Mouse (Mus musculus): ENCODE measurements at regions not wholly inside any gene's neighbourhood (a gene's known extent, or its start where the extent isn't known, plus 50 kb on each side); places are given as distances from the start of the nearest gene placed in this dataset.

DNA sequence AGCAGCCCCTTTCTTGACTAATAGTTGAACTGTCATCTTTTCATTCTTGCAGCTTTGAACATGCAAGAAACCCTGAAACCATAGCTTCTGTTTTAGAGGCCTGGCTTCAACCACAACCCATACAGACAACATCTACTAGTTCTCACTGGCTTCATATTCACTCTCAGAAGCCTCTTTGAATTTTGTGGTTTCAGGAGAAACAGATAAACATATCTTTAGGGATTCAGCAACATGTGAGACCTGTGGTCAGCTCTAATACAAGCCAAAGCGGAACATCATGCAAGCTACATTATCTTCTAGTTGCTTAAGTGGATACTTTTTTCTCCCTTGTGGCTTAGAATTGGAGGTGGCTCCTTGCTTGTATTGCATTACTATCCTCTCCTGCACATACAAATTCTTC, 1138.0 kb downstream of the Tbl1xr1 start:
- Histone ChIP-seq H3K36me3 (ENCODE audit: insufficient read depth, low read length) (no peaks in the 10 kb centered on the region), H3K4me1 (replicated peaks; ENCODE audit: insufficient read depth, low read length) (no peaks in the 10 kb centered on the region), H3K27me3 (ENCODE audit: insufficient read depth, low read length) (no peaks in the 10 kb centered on the region), H3K9me3 (replicated peaks; ENCODE audit: low read length) (no peaks in the 10 kb centered on the region), H3K27ac (no peak overlapping the region), H3K9ac (ENCODE audit: low read depth, low read length) (no peak overlapping the region), H3K4me2 (ENCODE audit: low read length) (no peak overlapping the region), H3K4me3 (replicated peaks; ENCODE audit: low read depth, low read length) (no peak overlapping the region)
- no peak for ATAC-seq (replicated peaks; ENCODE audit: low FRiP score, low read depth)
- WGBS = 94% methylated on average over 1 of the region's 1 CpGs
- DNase-seq (ENCODE audit: low spot score) = no peak
- TF ChIP-seq CTCF (IDR thresholded peaks at IDR 0.05; ENCODE audit: low read depth) = no peak

DNA sequence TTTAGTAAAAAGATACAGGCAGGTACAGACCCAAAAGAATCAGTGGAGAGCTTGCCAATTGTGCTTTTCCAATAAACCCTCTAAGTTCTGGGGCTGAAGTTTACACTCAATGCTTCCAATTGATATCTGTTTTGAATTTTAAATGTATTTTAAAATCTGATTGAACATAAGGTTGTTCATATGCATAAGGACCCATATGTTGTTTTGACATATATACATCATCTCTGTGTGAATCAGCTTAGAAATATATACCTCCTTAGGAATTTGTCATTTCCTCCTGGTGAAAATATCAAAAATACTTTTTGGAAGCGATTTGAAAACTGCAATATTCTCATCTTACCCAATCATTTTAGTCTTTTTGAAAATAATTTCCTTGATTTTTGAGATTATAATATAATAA, 1140.3 kb downstream of the Tbl1xr1 start:
- Histone ChIP-seq H3K4me1 (replicated peaks; ENCODE audit: insufficient read depth, low read length) (no peaks in the 10 kb centered on the region), H3K9ac (ENCODE audit: low read depth, low read length) (no peak overlapping the region), H3K9me3 (replicated peaks; ENCODE audit: low read length) (no peaks in the 10 kb centered on the region), H3K27ac (no peak overlapping the region), H3K4me3 (replicated peaks; ENCODE audit: low read depth, low read length) (no peak overlapping the region), H3K4me2 (ENCODE audit: low read length) (no peak overlapping the region), H3K27me3 (ENCODE audit: insufficient read depth, low read length) (no peaks in the 10 kb centered on the region), H3K36me3 (ENCODE audit: insufficient read depth, low read length) (no peaks in the 10 kb centered on the region)
- DNase-seq (ENCODE audit: low spot score) (no peak), ATAC-seq (replicated peaks; ENCODE audit: low FRiP score, low read depth) (no peak)
- 72% methylated on average over 1 of the region's 1 CpGs for WGBS
- TF ChIP-seq CTCF (IDR thresholded peaks at IDR 0.05; ENCODE audit: low read depth) = no peak

DNA sequence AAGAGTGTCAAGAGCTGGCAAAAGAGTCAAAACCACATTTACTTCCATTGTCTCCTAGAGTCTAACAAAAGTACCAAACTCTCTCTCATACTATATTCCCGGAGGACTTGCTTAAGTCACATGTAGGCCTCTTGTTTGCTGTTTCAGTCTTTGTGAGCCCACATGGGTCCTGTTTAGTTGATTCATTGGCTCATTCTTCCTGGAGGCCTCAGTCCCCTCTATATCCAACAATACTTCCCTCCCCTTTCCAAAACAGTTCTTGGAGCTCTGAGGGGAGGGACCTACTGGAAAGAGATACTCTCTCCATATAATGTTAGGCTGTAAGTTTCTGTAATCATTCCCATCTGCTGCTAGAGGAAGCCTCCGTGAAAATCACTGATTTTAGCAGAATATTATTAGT, 1171.8 kb downstream of the Tbl1xr1 start:
- H3K4me2 ChIP-seq (ENCODE audit: low read length) = no peak overlapping the region
- H3K4me1 ChIP-seq (replicated peaks; ENCODE audit: insufficient read depth, low read length) = no peaks in the 10 kb centered on the region
- no peak overlapping the region for H3K9ac ChIP-seq (ENCODE audit: low read depth, low read length)
- TF ChIP-seq CTCF (IDR thresholded peaks at IDR 0.05; ENCODE audit: low read depth) = no peak
- H3K9me3 ChIP-seq (replicated peaks; ENCODE audit: low read length) = no peaks in the 10 kb centered on the region
- WGBS = 81% methylated on average over 2 of the region's 2 CpGs
- H3K36me3 ChIP-seq (ENCODE audit: insufficient read depth, low read length) = no peaks in the 10 kb centered on the region
- ATAC-seq (replicated peaks; ENCODE audit: low FRiP score, low read depth) (no peak), DNase-seq (ENCODE audit: low spot score) (no peak)
- no peak overlapping the region for H3K27ac ChIP-seq
- no peak overlapping the region for H3K4me3 ChIP-seq (replicated peaks; ENCODE audit: low read depth, low read length)
- H3K27me3 ChIP-seq (ENCODE audit: insufficient read depth, low read length) = no peaks in the 10 kb centered on the region

DNA sequence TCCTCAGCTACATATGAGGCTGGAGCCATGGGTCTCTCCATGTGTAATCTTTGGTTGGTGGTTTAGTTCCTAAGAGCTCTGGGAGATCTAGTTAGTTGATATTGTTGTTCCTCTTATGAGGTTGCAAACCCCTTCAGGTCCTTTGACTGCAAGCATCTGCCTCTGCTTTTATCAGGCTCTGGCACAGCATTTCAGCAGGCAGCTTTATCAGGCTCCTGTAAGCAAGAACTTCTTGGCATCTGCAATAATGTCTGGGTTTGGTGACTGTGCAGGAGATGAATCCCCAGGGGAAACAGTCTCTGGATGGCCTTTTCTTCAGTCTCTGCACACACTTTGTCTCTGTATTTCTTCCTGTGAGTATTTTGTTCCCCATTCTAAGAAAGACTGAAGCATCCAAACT, 1175.7 kb downstream of the Tbl1xr1 start:
- no peak overlapping the region for H3K27ac ChIP-seq
- no peak for ATAC-seq (replicated peaks; ENCODE audit: low FRiP score, low read depth)
- no peak for TF ChIP-seq CTCF (IDR thresholded peaks at IDR 0.05; ENCODE audit: low read depth)

DNA sequence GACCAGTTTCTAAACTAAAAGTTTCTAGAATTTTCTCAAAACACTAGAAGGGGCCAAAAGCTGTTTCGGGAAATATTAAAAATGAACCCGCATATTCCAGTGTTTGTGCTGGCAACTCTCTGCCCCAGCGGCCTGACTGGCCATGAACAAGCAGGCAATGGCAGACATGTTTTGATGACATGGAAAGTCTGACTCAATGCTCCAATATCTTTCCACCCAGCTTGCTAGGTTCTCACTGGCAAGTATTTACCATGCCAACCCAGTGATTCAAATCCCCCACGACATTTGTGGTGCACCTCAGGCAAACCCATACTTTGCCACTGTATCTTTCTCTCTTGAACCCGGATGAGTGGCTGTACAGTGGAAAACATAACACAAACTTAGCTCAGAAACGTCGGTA, 1222.4 kb downstream of the Tbl1xr1 start:
- no peak for ATAC-seq (replicated peaks; ENCODE audit: low FRiP score, low read depth)
- H3K36me3 ChIP-seq (ENCODE audit: insufficient read depth, low read length) = no peaks in the 10 kb centered on the region
- WGBS = 90% methylated on average over 7 of the region's 7 CpGs
- no peak overlapping the region for H3K9ac ChIP-seq (ENCODE audit: low read depth, low read length)
- no peak for TF ChIP-seq CTCF (IDR thresholded peaks at IDR 0.05; ENCODE audit: low read depth)
- H3K4me3 ChIP-seq (replicated peaks; ENCODE audit: low read depth, low read length) = no peak overlapping the region
- DNase-seq (ENCODE audit: low spot score) = no peak
- H3K27me3 ChIP-seq (ENCODE audit: insufficient read depth, low read length) = no peaks in the 10 kb centered on the region
- H3K27ac ChIP-seq = no peak overlapping the region
- no peaks in the 10 kb centered on the region for H3K4me1 ChIP-seq (replicated peaks; ENCODE audit: insufficient read depth, low read length)
- no peaks in the 10 kb centered on the region for H3K9me3 ChIP-seq (replicated peaks; ENCODE audit: low read length)
- H3K4me2 ChIP-seq (ENCODE audit: low read length) = no peak overlapping the region

More for the DNA sequence above, 1175.7 kb downstream of the Tbl1xr1 start:
- Histone ChIP-seq H3K9me3 (replicated peaks; ENCODE audit: low read length) (no peaks in the 10 kb centered on the region), H3K27me3 (ENCODE audit: insufficient read depth, low read length) (no peaks in the 10 kb centered on the region), H3K4me2 (ENCODE audit: low read length) (no peak overlapping the region), H3K4me1 (replicated peaks; ENCODE audit: insufficient read depth, low read length) (no peaks in the 10 kb centered on the region), H3K9ac (ENCODE audit: low read depth, low read length) (no peak overlapping the region), H3K4me3 (replicated peaks; ENCODE audit: low read depth, low read length) (no peak overlapping the region), H3K36me3 (ENCODE audit: insufficient read depth, low read length) (no peaks in the 10 kb centered on the region)
- no peak for DNase-seq (ENCODE audit: low spot score)

DNA sequence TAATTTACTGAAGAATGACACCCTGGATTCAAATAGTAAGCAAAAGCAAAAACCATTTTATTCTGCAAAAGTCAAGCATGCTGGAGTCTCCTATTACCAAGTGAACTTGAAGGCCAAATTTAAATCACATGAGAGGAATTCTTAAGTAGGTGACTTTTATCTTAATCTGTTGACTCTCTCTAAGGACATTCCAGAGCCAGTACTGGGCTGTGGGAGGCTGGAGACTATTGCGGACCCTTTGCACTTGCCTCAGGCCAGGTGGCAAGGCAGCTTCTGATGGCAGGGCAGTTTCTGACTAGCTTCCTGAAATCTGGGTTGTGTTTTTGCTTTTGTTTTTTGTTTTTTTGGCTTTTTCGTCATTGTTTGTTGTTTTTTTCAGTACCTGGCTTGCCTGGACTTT, 1257.8 kb downstream of the Tbl1xr1 start:
- WGBS = 70% methylated on average over 2 of the region's 2 CpGs
- ATAC-seq (replicated peaks; ENCODE audit: low FRiP score, low read depth) = no peak
- Histone ChIP-seq H3K9ac (ENCODE audit: low read depth, low read length) (no peak overlapping the region), H3K27me3 (ENCODE audit: insufficient read depth, low read length) (no peaks in the 10 kb centered on the region), H3K4me1 (replicated peaks; ENCODE audit: insufficient read depth, low read length) (no peaks in the 10 kb centered on the region), H3K9me3 (replicated peaks; ENCODE audit: low read length) (no peaks in the 10 kb centered on the region; the same call in 1 of the 2 replicates), H3K4me3 (replicated peaks; ENCODE audit: low read depth, low read length) (no peak overlapping the region), H3K27ac (no peak overlapping the region), H3K36me3 (ENCODE audit: insufficient read depth, low read length) (no peaks in the 10 kb centered on the region), H3K4me2 (ENCODE audit: low read length) (no peak overlapping the region)
- no peak for DNase-seq (ENCODE audit: low spot score)
- TF ChIP-seq CTCF (IDR thresholded peaks at IDR 0.05; ENCODE audit: low read depth) = no peak

DNA sequence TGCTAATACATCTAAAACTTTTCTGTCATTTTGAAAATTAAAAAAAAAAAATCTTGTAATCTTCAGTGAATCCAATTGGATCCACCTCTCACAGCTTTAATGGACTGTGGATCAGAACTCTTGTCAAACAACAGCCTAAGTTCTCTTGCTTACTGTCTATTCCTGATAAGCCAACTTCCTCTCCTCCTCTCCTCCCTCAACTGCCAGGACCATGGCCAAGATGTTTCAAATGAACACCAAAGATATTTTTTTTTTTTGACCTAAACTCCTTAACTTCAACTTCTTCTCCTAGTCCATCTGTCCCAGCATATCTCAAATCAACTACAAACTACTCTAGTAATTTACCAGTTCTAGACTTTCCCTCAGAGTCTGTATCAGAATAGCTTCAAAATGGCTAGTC, 1258.5 kb downstream of the Tbl1xr1 start:
- no peak for DNase-seq (ENCODE audit: low spot score)
- Histone ChIP-seq H3K4me1 (replicated peaks; ENCODE audit: insufficient read depth, low read length) (no peaks in the 10 kb centered on the region), H3K27ac (no peak overlapping the region), H3K9me3 (replicated peaks; ENCODE audit: low read length) (no peaks in the 10 kb centered on the region; the same call in 1 of the 2 replicates), H3K4me2 (ENCODE audit: low read length) (no peak overlapping the region), H3K27me3 (ENCODE audit: insufficient read depth, low read length) (no peaks in the 10 kb centered on the region), H3K9ac (ENCODE audit: low read depth, low read length) (no peak overlapping the region), H3K4me3 (replicated peaks; ENCODE audit: low read depth, low read length) (no peak overlapping the region), H3K36me3 (ENCODE audit: insufficient read depth, low read length) (no peaks in the 10 kb centered on the region)
- no peak for ATAC-seq (replicated peaks; ENCODE audit: low FRiP score, low read depth)
- no peak for TF ChIP-seq CTCF (IDR thresholded peaks at IDR 0.05; ENCODE audit: low read depth)

Data from kidney, postnatal 0 days (tissue).